Mouse (Mus musculus) heart, adult 18-20 months (tissue): ENCODE measurements around the gene Snx1. TPM values are rescaled to one million over a fixed set of nuclear protein-coding genes. Genes with fewer than 3 reads are reported as not detected.

Source experiments
- DNase-seq, 2 experiments: peaks; one replicate each; pipeline ENCODE4 v3.0.0; 2021 to 2022; ENCODE audit warnings: mixed read lengths in 1 of 2
- total RNA-seq, 2 experiments: library from RNA; stranded (reverse); gene quantifications; 2 replicates each; pipeline ENCODE4 v1.2.3; 2021

Gene Snx1
- total RNA-seq, 2 experiments from 2014 or later, result 27.3 to 27.8 TPM

DNA sequence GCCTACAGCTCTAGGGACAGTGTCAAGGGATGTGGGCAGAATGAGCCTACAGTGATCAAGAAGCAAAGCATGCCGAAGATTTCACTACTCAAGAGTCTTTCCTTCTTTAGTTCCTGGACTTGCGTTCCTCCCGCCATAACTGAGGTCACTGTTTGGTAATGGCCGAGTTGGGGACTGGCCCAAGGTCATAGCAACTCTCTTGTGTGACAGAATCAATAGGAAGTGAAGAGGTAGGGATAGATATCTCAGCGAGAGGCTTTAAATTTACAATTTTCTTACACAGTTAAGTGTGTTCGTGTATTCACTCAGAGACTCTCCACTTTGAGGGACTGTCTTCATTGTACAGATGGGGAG lies 783 bp upstream of the Snx1 start:
- DNase-seq, result no peak

DNA sequence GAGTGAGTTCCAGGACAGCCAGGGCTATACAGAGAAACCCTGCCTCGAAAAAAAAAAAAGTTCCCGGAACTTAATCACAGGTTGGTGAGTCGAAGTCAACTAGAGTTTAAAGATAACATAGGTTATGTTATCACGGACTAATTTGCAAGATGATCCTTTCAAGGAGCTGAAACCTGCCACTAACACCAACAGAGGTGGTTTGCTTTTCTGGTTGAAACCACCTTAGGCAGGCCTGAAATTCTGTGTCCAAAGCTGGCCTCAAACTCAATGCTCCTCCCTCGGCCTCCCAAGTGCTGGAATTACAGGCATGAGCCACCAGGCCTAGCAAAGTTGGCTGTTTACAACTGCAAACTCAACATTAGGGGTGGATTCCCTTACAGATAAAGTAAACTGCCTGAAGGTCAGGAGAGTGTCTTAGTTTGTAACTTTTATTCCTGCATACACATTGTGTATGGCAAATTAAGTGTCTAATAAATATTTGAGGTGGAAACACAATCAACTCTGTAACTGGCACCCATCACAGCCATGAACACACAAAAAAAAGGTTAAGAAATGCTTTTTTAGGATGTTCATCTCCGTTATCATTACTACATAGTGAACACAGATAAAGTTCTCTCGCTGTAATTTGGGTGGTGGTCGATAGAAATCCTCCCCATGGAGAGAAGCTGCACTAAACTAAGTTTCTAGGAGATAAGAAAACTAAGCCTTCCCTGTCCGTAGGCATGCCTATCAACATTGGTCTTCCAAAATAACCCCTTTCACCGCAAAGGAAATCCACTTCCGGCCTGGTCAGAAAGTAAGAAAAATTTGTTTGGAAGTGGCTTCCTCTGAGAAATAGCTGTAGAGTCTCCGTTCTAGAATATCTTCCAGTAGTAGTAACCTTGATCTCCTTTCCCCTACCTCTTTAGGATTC lies 588 bp downstream of the Snx1 start:
- DNase-seq, result peak; percentile 13 to 23

DNA sequence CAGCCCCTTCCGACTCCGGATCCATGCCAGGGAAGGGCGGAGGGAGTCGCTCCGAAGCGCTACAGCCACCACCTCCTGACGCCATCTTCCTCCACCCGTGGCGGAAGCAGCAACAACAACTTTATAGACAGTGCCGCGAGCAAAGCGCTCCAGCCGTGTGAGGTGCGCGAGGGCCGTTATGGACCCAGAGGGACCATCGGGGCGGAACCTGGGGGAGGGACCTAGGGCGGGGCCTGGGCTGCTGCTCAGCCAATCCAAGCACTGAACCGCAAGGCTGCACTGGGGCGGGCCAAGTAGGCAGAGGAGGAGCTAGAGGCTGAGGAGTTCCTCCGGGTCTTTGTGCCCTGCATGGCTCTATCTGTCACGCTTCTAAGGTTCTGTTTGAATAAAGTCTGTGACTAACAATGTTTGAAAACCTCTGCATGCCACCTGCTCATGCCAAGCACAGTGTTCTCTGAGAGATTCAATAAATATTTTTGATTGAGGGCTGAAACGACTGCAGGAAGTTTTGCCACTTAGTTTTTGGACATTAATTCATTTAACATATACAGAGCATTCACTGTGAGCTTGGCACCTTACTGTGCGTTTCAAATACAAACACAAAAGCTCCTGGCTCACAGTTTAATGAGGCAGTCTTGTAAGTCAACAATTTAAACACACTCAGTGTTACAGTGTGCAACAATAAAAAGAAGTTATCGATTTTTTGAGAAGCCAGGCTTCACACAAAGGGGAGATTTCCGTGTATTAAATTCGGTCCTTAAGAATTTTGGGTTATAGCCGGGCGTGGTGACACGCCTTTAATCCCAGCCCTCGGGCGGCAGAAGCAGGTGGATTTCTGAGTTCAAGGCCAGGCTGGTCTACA lies 1.5 kb downstream of the Snx1 start:
- peak; percentile 98 to 99 for DNase-seq

- DNase-seq, result peak in 1 of 2 experiments; percentile 55
Measured at GRCm38 (mm10) chr9:66124111-66124531, 2.3 kb downstream of the Snx1 start.

GRCm38 (mm10) chr9:66123648-66124047 lies 2.7 kb downstream of the Snx1 start:
- no peak for DNase-seq

DNA sequence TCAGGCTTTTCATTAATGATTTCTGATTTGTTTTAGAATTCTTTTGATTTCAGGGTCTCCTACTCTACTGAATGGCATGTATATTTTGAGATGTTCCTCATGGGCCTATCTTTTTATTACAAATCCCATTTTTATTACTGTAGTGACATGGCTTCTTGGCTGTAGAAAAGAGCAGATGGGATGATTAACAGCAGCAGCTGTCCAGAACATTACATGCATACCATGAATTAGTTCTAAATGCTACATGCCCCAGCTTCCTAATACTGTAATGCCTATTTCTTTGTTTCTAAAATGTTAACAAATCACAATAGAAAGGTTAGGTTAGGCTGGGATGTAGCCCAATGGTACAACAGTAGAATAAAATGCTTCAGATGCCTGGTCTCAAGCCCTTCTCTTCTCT lies 5.0 kb downstream of the Snx1 start:
- DNase-seq, result no peak

DNA sequence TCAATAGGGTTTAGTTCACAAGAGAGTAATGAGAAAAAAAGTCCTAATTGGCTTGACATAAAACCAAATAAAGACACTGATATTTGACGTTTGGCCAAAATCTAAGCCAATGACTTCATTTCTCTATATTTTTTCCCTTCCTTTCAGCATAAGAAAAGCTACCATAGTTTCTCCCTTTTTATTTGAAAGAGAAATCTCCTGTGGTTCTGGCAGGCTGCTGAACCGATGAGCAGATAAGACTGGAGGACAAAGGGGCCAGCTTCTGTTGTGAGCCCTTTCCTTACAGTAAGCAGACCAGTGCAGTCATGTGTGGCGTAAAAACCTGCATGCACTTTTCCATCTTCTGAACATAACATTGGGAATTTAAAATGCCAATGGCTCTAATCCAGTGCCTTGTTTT lies 5.4 kb downstream of the Snx1 start:
- no peak for DNase-seq

DNA sequence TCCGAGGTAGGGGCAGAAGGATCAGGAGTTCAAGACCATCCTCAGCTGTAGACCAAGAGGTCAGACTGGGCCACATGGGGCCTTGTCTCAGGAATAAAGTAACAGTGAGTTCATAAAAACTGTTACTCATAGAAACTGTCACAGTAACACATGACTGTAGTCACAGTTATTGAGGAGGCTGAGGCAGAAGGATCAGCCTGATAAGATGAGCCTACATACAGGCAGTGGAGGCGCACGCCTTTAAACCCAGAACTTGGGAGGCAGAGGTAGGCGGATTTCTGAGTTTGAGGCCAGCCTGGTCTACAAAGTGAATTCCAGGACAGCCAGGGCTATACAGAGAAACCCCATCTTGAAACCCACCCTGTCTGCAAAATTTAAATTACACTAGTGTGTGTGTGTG lies 6.3 kb downstream of the Snx1 start:
- no peak for DNase-seq

DNA sequence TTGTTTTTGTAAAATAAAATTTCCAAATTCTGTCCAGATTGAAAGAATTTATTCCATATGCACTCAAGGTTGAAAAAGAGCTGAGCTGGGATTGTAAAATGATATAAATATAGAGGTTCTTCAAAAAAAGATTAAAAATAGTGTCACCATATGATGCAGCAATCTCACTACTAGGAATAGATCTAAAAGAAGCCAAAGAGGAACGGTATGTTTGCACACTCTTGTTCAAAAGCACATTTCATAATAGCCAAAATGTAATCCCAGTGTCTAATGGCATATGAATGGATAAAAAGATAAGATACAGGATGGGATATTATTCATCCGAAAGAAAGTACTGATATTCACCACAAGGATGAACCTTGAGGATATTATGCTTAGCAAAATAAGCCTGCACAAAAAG lies 6.9 kb downstream of the Snx1 start:
- no peak for DNase-seq

- DNase-seq, result peak; percentile 47 to 59
Measured at GRCm38 (mm10) chr9:66116890-66117289, 9.5 kb downstream of the Snx1 start.

GRCm38 (mm10) chr9:66114341-66114740 lies 12.0 kb downstream of the Snx1 start:
- no peak for DNase-seq

DNA sequence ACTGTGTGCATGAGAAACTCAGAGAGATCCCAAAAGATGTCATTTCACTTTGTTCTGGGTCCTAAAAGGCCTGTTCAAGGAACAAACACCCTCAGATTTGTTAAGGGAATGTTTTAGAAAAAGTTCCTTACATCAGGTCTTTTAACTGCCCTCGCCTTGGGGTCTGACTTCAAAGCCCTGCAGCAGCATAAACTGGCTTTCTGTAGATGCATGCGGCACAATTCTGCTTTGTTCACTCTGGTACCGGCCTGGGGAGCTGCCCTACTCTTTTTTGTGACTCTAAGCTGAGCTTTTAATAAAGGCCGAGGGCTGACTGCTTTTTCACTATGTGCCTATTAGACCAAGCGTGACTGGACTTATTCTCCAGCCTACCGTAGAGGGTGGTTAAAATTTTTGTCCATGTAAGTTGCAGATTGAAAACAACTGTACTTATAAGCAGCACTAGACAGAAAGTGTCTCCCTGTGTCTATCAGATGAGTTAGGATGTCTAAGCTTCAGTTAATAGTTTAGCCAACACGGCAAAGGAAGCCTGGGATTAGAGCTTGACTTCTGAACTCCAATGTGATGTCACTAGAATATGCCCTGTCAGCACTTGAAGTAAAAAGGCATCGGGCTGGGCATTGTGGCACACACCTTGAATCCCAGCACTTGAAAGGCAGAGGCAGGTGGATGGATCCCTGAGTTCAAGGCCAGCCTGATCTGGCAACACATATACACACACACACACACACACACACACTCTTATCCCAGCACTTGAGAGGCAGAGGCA lies 15.6 kb downstream of the Snx1 start:
- DNase-seq, result no peak

- no peak for DNase-seq
Measured at GRCm38 (mm10) chr9:66110126-66110525, 16.3 kb downstream of the Snx1 start.

DNA sequence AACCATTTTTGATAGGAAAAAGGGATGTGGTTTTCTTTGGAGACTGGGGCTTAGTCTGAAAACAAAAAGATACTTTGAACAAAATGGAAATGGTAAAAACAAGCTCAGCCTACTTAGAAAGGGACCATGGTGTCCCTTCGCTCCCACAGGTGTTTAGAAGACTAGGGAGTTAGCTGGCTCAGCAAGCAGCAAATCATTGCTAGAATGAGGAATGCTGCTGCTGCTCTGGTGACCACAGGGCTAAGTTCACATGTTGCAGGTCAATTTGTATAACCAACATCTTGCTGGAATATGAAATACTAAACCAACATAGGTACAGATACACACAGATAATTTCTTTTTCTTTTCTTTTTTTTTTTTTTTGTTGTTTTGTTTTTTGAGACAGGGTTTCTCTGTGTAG lies 16.8 kb downstream of the Snx1 start:
- DNase-seq, result no peak

GRCm38 (mm10) chr9:66105168-66105567 lies 21.2 kb downstream of the Snx1 start:
- no peak for DNase-seq

DNA sequence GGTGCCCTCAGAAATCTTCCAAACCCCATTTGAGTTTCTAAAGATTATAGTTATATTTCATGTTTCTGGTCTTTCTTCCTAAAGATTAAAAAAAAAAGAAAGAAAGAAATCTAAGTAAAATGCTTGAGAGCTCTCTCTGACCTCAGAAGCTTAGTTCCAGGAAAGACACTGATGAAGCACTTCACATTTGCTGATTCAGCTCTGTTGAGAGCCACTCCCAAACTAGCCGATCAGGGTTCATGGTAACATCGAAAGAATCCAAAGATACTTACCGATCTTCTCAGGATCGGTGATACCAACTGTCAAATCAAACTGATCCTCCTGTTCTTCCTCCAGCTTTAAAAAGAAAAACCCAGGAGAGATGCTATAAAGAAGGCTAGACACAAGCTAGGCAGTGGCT lies 21.8 kb downstream of the Snx1 start:
- no peak for DNase-seq

- DNase-seq, result no peak
Measured at GRCm38 (mm10) chr9:66102668-66103067, 23.7 kb downstream of the Snx1 start.

DNA sequence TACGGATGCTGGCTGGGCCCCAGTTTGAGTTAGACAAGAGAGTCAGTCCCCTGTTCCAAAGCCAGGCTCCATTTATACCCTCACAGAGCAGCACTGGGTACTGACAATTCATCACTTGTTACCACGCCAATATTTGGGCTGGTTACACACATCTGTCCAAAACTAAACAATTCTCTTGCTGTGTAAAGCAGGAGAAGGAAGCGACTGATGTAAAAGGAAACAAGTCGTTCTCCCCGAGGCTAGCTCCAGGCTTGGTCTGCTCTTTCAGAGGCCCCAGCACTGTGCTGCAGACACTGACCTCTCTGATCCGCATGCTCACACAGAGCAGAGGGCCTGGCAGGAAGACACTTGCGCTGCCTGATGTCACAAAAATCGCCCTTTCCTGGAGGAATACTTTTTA lies 24.8 kb downstream of the Snx1 start:
- no peak for DNase-seq

- no peak for DNase-seq
Measured at GRCm38 (mm10) chr9:66092664-66093063, 33.7 kb downstream of the Snx1 start.

GRCm38 (mm10) chr9:66091327-66092231 lies 34.8 kb downstream of the Snx1 start:
- DNase-seq, result no peak

GRCm38 (mm10) chr9:66090593-66091244 lies 35.7 kb downstream of the Snx1 start:
- DNase-seq, result no peak
